In genomic region chr15:91572421-91573069, GRCm38 (mm10) we compare ENCODE assay signal across 8 mouse cellular contexts. TPM values are rescaled to one million over a fixed set of nuclear protein-coding genes. Genes with fewer than 3 reads are reported as not detected.
DNase-seq lines count a peak whose midpoint lies in the region; ATAC-seq and TF ChIP-seq lines count a peak whose summit lies in the region.

No protein-coding gene starts in this region.

- H3K27me3 ChIP-seq in hindbrain, embryonic 16.5 days (replicated peaks; ENCODE audit: control insufficient read depth, insufficient read depth, low read length), result no peaks in the 10 kb centered on the region

- H3K4me3 ChIP-seq in gastrocnemius, adult 2 months, result peak overlapping the region; percentile 92
- H3K4me3 ChIP-seq in hindbrain, embryonic 16.5 days (ENCODE audit: low read length), result peak overlapping the region; percentile 92
- H3K4me3 ChIP-seq in lung, adult 2 months (replicated peaks; ENCODE audit: extremely low read depth, low read depth, low read length), result peak overlapping the region; percentile 71

- H3K4me2 ChIP-seq in hindbrain, embryonic 16.5 days (ENCODE audit: low read length), result peak overlapping the region; percentile 90

- peak; percentile 6 to 33 for DNase-seq in layer of hippocampus, postnatal 25 days (ENCODE audit: extremely low spot score in 1 of 2, low spot score in 1 of 2)
- no peak for DNase-seq in layer of hippocampus, adult 9-10 months (ENCODE audit: low spot score)
- peak; percentile 51 to 75 for DNase-seq in cerebellum, adult 18-20 months
- DNase-seq in gastrocnemius, adult 2 months, result peak; percentile 62
- DNase-seq in lung, adult 2 months, result no peak
- peak; percentile 31 for DNase-seq in ovary, postnatal 10 days (ENCODE audit: low spot score)
- DNase-seq in left cerebral cortex, adult 8-10 months (ENCODE audit: low spot score in 2 of 2), result no peak

- WGBS in hindbrain, embryonic 16.5 days, result 0% methylated on average over 58 of the region's 91 CpGs
- under 1% methylated on average over 91 of the region's 91 CpGs for WGBS in lung, adult 2 months

- intact Hi-C loops in gastrocnemius, adult 2 months (cut with DNase I), result loop anchor here (5.0 kb wide), 1 partner anchor 270 kb away; no protein-coding TSS in a partner anchor

- H3K9ac ChIP-seq in hindbrain, embryonic 16.5 days (ENCODE audit: low read depth, low read length), result peak overlapping the region; percentile 95

- peak; percentile 85 for ATAC-seq in hindbrain, embryonic 16.5 days

- no peaks in the 10 kb centered on the region for H3K9me3 ChIP-seq in hindbrain, embryonic 16.5 days (ENCODE audit: control insufficient read depth, low read length)

- peak overlapping the region; percentile 81 for H3K27ac ChIP-seq in gastrocnemius, adult 2 months
- peak overlapping the region; percentile 89 for H3K27ac ChIP-seq in hindbrain, embryonic 16.5 days (ENCODE audit: low read depth, low read length)

- TF ChIP-seq CTCF in gastrocnemius, adult 2 months (IDR thresholded peaks at IDR 0.05), result no peak
- TF ChIP-seq CTCF in lung, adult 2 months (IDR thresholded peaks at IDR 0.05; ENCODE audit: insufficient read depth, low read length), result no peak

- no peaks in the 10 kb centered on the region for H3K36me3 ChIP-seq in hindbrain, embryonic 16.5 days (ENCODE audit: control insufficient read depth, insufficient read depth, low read length)

- no peak for TF ChIP-seq POLR2A in lung, adult 2 months (IDR thresholded peaks at IDR 0.05; ENCODE audit: borderline replicate concordance, extremely low read depth, low read depth, low read length)

- H3K4me1 ChIP-seq in hindbrain, embryonic 16.5 days (ENCODE audit: control insufficient read depth, insufficient read depth, low read depth, low read length), result peaks cover 10% of the 10 kb centered on the region
- peaks cover 3% of the 10 kb centered on the region for H3K4me1 ChIP-seq in lung, adult 2 months (ENCODE audit: control insufficient read depth, insufficient read depth, low read length)

RNA-seq across cellular contexts. Expression of gene Slc2a13, which starts 0.5 kb away (rescaled TPM):
- total RNA-seq in layer of hippocampus, postnatal 25 days (2021), result 10 to 100 TPM; 66.9 to 71.3 TPM
- under 1 TPM; 0.61 to 0.70 TPM for total RNA-seq in gastrocnemius, adult 2 months (2021)
- polyA plus RNA-seq in hindbrain, embryonic 16.5 days (2015; fragmentation: Nextera tagmentation; extraction: Ambion mirVana), result 4.6 and 4.7 TPM in 2 replicates
- polyA plus RNA-seq in lung, adult 2 months (2012; rRNA removed), result 1.6 and 2.0 TPM in 2 replicates
- 100 to 1,000 TPM in 2 of 4 experiments, 10 to 100 TPM in 2; 89.4 to 110 (median 99.6) TPM for total RNA-seq in left cerebral cortex, adult 8-10 months (2022)

Comparison
In these comparisons a context has a peak if more than half of its experiments do, and no peak if none do; other contexts are left out.
1. DNase-seq: peak in layer of hippocampus, postnatal 25 days (2 of 2), cerebellum, adult 18-20 months (2 of 2), gastrocnemius, adult 2 months (single experiment) and ovary, postnatal 10 days (single experiment); none in layer of hippocampus, adult 9-10 months (single experiment), lung, adult 2 months (single experiment) and left cerebral cortex, adult 8-10 months (0 of 2).
2. RNA of gene Slc2a13, which starts 0.5 kb away (total RNA-seq): 89.4 to 110 TPM in left cerebral cortex, adult 8-10 months and 66.9 to 71.3 TPM in layer of hippocampus, postnatal 25 days; 0.61 to 0.70 TPM in gastrocnemius, adult 2 months; every median in the first group is over 10 times any median in the second.
3. Peak in every context shown above with its lines, with median percentiles within 50 percentile points of each other: H3K4me3 ChIP-seq.